ENCODE assay signal across 18 mouse cellular contexts in genomic region chr5:65475806-65476205, GRCm38 (mm10). TPM values are rescaled to one million over a fixed set of nuclear protein-coding genes. Genes with fewer than 3 reads are reported as not detected.
DNase-seq lines count a peak whose midpoint lies in the region; ATAC-seq lines count a peak whose summit lies in the region.
"Had no signal": no experiment of that assay in that cellular context is flagged by ENCODE, and none has a peak within 500 bp of the region (broad histone marks: within the 10 kb centered on the region; RNA-seq: fewer than 3 reads in every experiment).

No protein-coding gene starts in this region.

- no peak overlapping the region for H3K4me2 ChIP-seq in heart, embryonic 12.5 days
- H3K4me2 ChIP-seq: lung, embryonic 14.5 days had no signal

- no peaks in the 10 kb centered on the region for H3K27me3 ChIP-seq in splenic B cell, adult 2 months (ENCODE audit: control insufficient read depth, insufficient read depth, low read length, poor library complexity, severe bottlenecking)
- H3K27me3 ChIP-seq in heart, embryonic 12.5 days (replicated peaks) = no peaks in the 10 kb centered on the region
- H3K27me3 ChIP-seq: Patski had no signal

- no peak for ATAC-seq in heart, embryonic 12.5 days (ENCODE audit: insufficient number of reproducible peaks, low FRiP score)
- ATAC-seq: Patski had no signal

- peaks cover 14% of the 10 kb centered on the region for H3K4me1 ChIP-seq in heart, embryonic 12.5 days (replicated peaks)
- H3K4me1 ChIP-seq: limb, embryonic 10.5 days had no signal

- H3K36me3 ChIP-seq in splenic B cell, adult 2 months (ENCODE audit: control insufficient read depth, insufficient read depth, low read length, poor library complexity, severe bottlenecking) = peaks cover 5% of the 10 kb centered on the region
- H3K36me3 ChIP-seq in heart, embryonic 12.5 days = peaks cover 3% of the 10 kb centered on the region
- H3K36me3 ChIP-seq: limb, embryonic 10.5 days; midbrain, embryonic 10.5 days had no signal

- no peaks in the 10 kb centered on the region for H3K9me3 ChIP-seq in heart, embryonic 12.5 days (replicated peaks)
- H3K9me3 ChIP-seq: limb, embryonic 10.5 days; midbrain, embryonic 10.5 days had no signal

- 72% methylated on average over 2 of the region's 2 CpGs for WGBS in heart, embryonic 12.5 days

- H3K27ac ChIP-seq in heart, embryonic 12.5 days (ENCODE audit: poor library complexity, severe bottlenecking) = no peak overlapping the region
- H3K27ac ChIP-seq: heart, adult 2 months; limb, embryonic 10.5 days; midbrain, embryonic 10.5 days had no signal

- peak; percentile 56 for DNase-seq in lung, postnatal 36 days
- DNase-seq in lung, postnatal 4 days = no peak
- DNase-seq in Muller cell, postnatal 12 days (ENCODE audit: inconsistent ontology term) = peak; percentile 72
- peak; percentile 14 to 44 for DNase-seq in kidney, postnatal 4 days
- peak; percentile 68 for DNase-seq in splenic B cell, adult 2 months (ENCODE audit: low read depth, low spot score)
- DNase-seq in cerebellum, adult 11-12 months = no peak
- DNase-seq: heart, postnatal 14 days; layer of hippocampus, adult 9-11 months; lung, embryonic 14.5 days; right cerebral cortex, postnatal 4 days had no signal

- no peak overlapping the region for H3K4me3 ChIP-seq in heart, embryonic 12.5 days
- H3K4me3 ChIP-seq: erythroblast, embryonic 14.5 days; heart, adult 2 months; limb, embryonic 10.5 days; midbrain, embryonic 10.5 days had no signal

- no peak overlapping the region for H3K9ac ChIP-seq in heart, embryonic 12.5 days
- H3K9ac ChIP-seq: lung, embryonic 14.5 days had no signal

RNA-seq across cellular contexts. Expression of gene Gm43552, which starts 16.8 kb away (rescaled TPM):
- not detected in 2 replicates for polyA plus RNA-seq in heart, embryonic 12.5 days (2016; fragmentation: Nextera tagmentation; extraction: Ambion mirVana)
- polyA plus RNA-seq: cortical plate, adult 2 months; erythroblast, embryonic 14.5 days; frontal cortex, adult 2 months; heart, adult 2 months; limb, embryonic 10.5 days; lung, embryonic 14.5 days; midbrain, embryonic 10.5 days; Patski had no signal

RNA-seq across cellular contexts. Expression of gene Ugdh, which starts 40.1 kb away (rescaled TPM):
- 93.5 and 94.4 TPM in 2 replicates for polyA plus RNA-seq in heart, embryonic 12.5 days (2016; fragmentation: Nextera tagmentation; extraction: Ambion mirVana)

Comparison
In these comparisons a context has a peak if more than half of its experiments do, and no peak if none do; other contexts are left out.
1. DNase-seq: peak in lung, postnatal 36 days (single experiment), Muller cell, postnatal 12 days (single experiment), kidney, postnatal 4 days (2 of 2) and splenic B cell, adult 2 months (single experiment); none in lung, postnatal 4 days (0 of 2) and cerebellum, adult 11-12 months (single experiment).